Mouse (Mus musculus): ENCODE measurements around the gene Cfap99. TPM values are rescaled to one million over a fixed set of nuclear protein-coding genes. Genes with fewer than 3 reads are reported as not detected.

Cfap99 gene
- total and polyA plus RNA-seq, 3 experiments, result not detected

- Histone ChIP-seq H3K4me3 (ENCODE audit: control insufficient read depth in 1 of 2, insufficient read depth in 1 of 2, low read depth in 2 of 2, low read length in 2 of 2) (peak overlapping the region; percentile 67 to 91), H3K27ac (ENCODE audit: control insufficient read depth, low read depth, low read length) (peak overlapping the region; percentile 46)
These were observed 80.3 kb downstream of the Cfap99 start for GRCm38 (mm10) chr5:34368551-34369290.

GRCm38 (mm10) chr5:34369341-34370021 is 81.1 kb downstream of the Cfap99 start, which contains the start of gene Fam193a:
Fam193a (plus strand) TSS chr5:34369933.
- peaks cover 40% of the 10 kb centered on the region for H3K79me2 ChIP-seq (ENCODE audit: control insufficient read depth, insufficient read depth, low read length, poor library complexity)
- H3K27ac ChIP-seq (ENCODE audit: control insufficient read depth, low read depth, low read length), result peak within 1 kb of the TSS; percentile 46
- DNase-seq (ENCODE audit: low read depth, low spot score), result peak; percentile 97
- TF ChIP-seq MXI1 (IDR thresholded peaks at IDR 0.05; ENCODE audit: low read depth, low read length), result peak; percentile 91
- peak; percentile 65 for TF ChIP-seq NRF1 (IDR thresholded peaks at IDR 0.05; ENCODE audit: insufficient read depth, low read depth, low read length, poor library complexity, severe bottlenecking)
- TF ChIP-seq ZMIZ1 (IDR thresholded peaks at IDR 0.05; ENCODE audit: low read depth, low read length), result peak; percentile 87
- peak; percentile 77 for TF ChIP-seq ELF1 (IDR thresholded peaks at IDR 0.05; ENCODE audit: low read depth, low read length)
- 0 out of 2 replicates have a peak, but pooled peaks have one; percentile 32 for TF ChIP-seq RCOR1 (IDR thresholded peaks at IDR 0.05; ENCODE audit: low read depth, low read length)
- 0 out of 2 replicates have a peak, but pooled peaks have one; percentile 39 for TF ChIP-seq ETS1 (IDR thresholded peaks at IDR 0.05; ENCODE audit: low read depth, low read length)
- no peak for TF ChIP-seq MAFK (IDR thresholded peaks at IDR 0.05; ENCODE audit: borderline replicate concordance, low read depth, low read length)
- TF ChIP-seq ZC3H11A (IDR thresholded peaks at IDR 0.05; ENCODE audit: low read depth, low read length), result no peak
- peak; percentile 97 for TF ChIP-seq KAT2A (conservative IDR thresholded peaks at IDR 0.05; ENCODE audit: low read depth, low read length)
- TF ChIP-seq POLR2A (IDR thresholded peaks at IDR 0.05; ENCODE audit: control insufficient read depth in 1 of 2, insufficient read depth in 1 of 2, low read depth in 1 of 2, low read length in 2 of 2, poor library complexity in 1 of 2), result peak; percentile 68 to 88; a peak in 3 of 4 replicates
- TF ChIP-seq CHD2 (IDR thresholded peaks at IDR 0.05; ENCODE audit: low read length), result peak; percentile 45; the same call in 1 of the 2 replicates
- peak; percentile 95 for TF ChIP-seq HCFC1 (IDR thresholded peaks at IDR 0.05; ENCODE audit: low read depth, low read length)
- TF ChIP-seq RAD21 (IDR thresholded peaks at IDR 0.05; ENCODE audit: low read depth, low read length), result no peak
- TF ChIP-seq ZNF384 (IDR thresholded peaks at IDR 0.05; ENCODE audit: low read depth, low read length), result 0 out of 2 replicates have a peak, but pooled peaks have one; percentile 43
- peak; percentile 41; the same call in 1 of the 2 replicates for TF ChIP-seq TBP (IDR thresholded peaks at IDR 0.05; ENCODE audit: low read depth, low read length)
- no peak for TF ChIP-seq CTCF (IDR thresholded peaks at IDR 0.05 in 2 of 3, conservative IDR thresholded peaks at IDR 0.05 in 1 of 3; ENCODE audit: control insufficient read depth in 1 of 3, insufficient read depth in 1 of 3, low read depth in 2 of 3, low read length in 3 of 3, poor library complexity in 1 of 3, severe bottlenecking in 1 of 3)
- no peak; the same call in 1 of the 2 replicates for TF ChIP-seq GABPA (IDR thresholded peaks at IDR 0.05; ENCODE audit: low read depth, low read length)
- TF ChIP-seq USF1 (IDR thresholded peaks at IDR 0.05; ENCODE audit: low read depth, low read length), result peak; percentile 65
- 0 out of 2 replicates have a peak, but pooled peaks have one; percentile 25 for TF ChIP-seq UBTF (IDR thresholded peaks at IDR 0.05; ENCODE audit: borderline replicate concordance, insufficient read depth, low read depth, low read length)
- TF ChIP-seq MYB (IDR thresholded peaks at IDR 0.05; ENCODE audit: low read depth, low read length), result 0 out of 2 replicates have a peak, but pooled peaks have one; percentile 28
- no peak for TF ChIP-seq USF2 (IDR thresholded peaks at IDR 0.05; ENCODE audit: borderline replicate concordance in 1 of 2, insufficient read depth in 1 of 2, low read depth in 1 of 2, low read length in 2 of 2)
- TF ChIP-seq MAZ (IDR thresholded peaks at IDR 0.05; ENCODE audit: low read depth, low read length), result peak; percentile 97
- peak; percentile 75; the same call in 1 of the 2 replicates for TF ChIP-seq TCF12 (IDR thresholded peaks at IDR 0.05; ENCODE audit: low read depth, low read length)
- TF ChIP-seq ZKSCAN1 (IDR thresholded peaks at IDR 0.05; ENCODE audit: low read depth, low read length), result peak; percentile 55; the same call in 1 of the 2 replicates
- TF ChIP-seq NELFE (IDR thresholded peaks at IDR 0.05; ENCODE audit: low read depth, low read length), result peak; percentile 81
- TF ChIP-seq POLR2AphosphoS2 (IDR thresholded peaks at IDR 0.05; ENCODE audit: low read length), result peak; percentile 57; the same call in 1 of the 2 replicates

More at GRCm38 (mm10) chr5:34368551-34369290, 80.3 kb downstream of the Cfap99 start:
- H3K79me2 ChIP-seq (ENCODE audit: control insufficient read depth, insufficient read depth, low read length, poor library complexity), result peaks cover 34% of the 10 kb centered on the region
- peaks cover 11 to 17% of the 10 kb centered on the region in 2 experiments for H3K4me1 ChIP-seq (ENCODE audit: control insufficient read depth in 1 of 2, insufficient read depth in 2 of 2, low read length in 2 of 2)
- peaks cover 8 to 25% of the 10 kb centered on the region in 2 experiments for H3K36me3 ChIP-seq (ENCODE audit: control insufficient read depth in 1 of 2, insufficient read depth in 2 of 2, low read length in 2 of 2)
- no peaks in the 10 kb centered on the region for H3K27me3 ChIP-seq (ENCODE audit: control insufficient read depth in 1 of 2, insufficient read depth in 2 of 2, low read length in 2 of 2)
- H3K9ac ChIP-seq (ENCODE audit: control insufficient read depth, low read depth, low read length, poor library complexity, severe bottlenecking), result peak overlapping the region; percentile 80
- TF ChIP-seq TCF12 (IDR thresholded peaks at IDR 0.05; ENCODE audit: low read depth, low read length), result no peak
- 0 out of 2 replicates have a peak, but pooled peaks have one; percentile 24 for TF ChIP-seq POLR2AphosphoS2 (IDR thresholded peaks at IDR 0.05; ENCODE audit: low read length)
- TF ChIP-seq MXI1 (IDR thresholded peaks at IDR 0.05; ENCODE audit: low read depth, low read length), result no peak
- no peaks in the 10 kb centered on the region for H3K9me3 ChIP-seq (replicated peaks; ENCODE audit: insufficient read depth, low read length)
- DNase-seq (ENCODE audit: low read depth, low spot score), result no peak

More at GRCm38 (mm10) chr5:34369341-34370021, 81.1 kb downstream of the Cfap99 start, which contains the start of gene Fam193a:
- Histone ChIP-seq H3K4me3 (ENCODE audit: control insufficient read depth in 1 of 2, insufficient read depth in 1 of 2, low read depth in 2 of 2, low read length in 2 of 2) (peak within 1 kb of the TSS; percentile 88 to 98), H3K9ac (ENCODE audit: control insufficient read depth, low read depth, low read length, poor library complexity, severe bottlenecking) (peak within 1 kb of the TSS; percentile 87), H3K27me3 (ENCODE audit: control insufficient read depth in 1 of 2, insufficient read depth in 2 of 2, low read length in 2 of 2) (no peaks in the 10 kb centered on the region), H3K36me3 (ENCODE audit: control insufficient read depth in 1 of 2, insufficient read depth in 2 of 2, low read length in 2 of 2) (peaks cover 5 to 28% of the 10 kb centered on the region in 2 experiments; a peak in 3 of 4 replicates), H3K9me3 (replicated peaks; ENCODE audit: insufficient read depth, low read length) (no peaks in the 10 kb centered on the region), H3K4me1 (ENCODE audit: control insufficient read depth in 1 of 2, insufficient read depth in 2 of 2, low read length in 2 of 2) (peaks cover 11 to 17% of the 10 kb centered on the region in 2 experiments)
